Mouse (Mus musculus) lung, postnatal 0 days (tissue): Measurements from ENCODE around the gene Hist2h4.
A peak's percentile ranks its signal among the peaks of the same experiment; 100 is the strongest.

Source experiments
- CTCF ChIP-seq: IDR thresholded peaks from 2 replicates; pipeline ENCODE4 v1.5.1; 2016; ENCODE audit warnings: antibody characterized with exemption, mild to moderate bottlenecking
- EP300 ChIP-seq: IDR thresholded peaks from 2 replicates; pipeline ENCODE4 v1.6.1; 2016; ENCODE audit warnings: antibody characterized with exemption, mild to moderate bottlenecking, control low read depth

- TF ChIP-seq CTCF (peak; percentile 42), EP300 (no peak)
Observed at GRCm38 (mm10) chr3:96261623-96262022, 1.5 kb downstream of the Hist2h4 start.
